Mouse (Mus musculus): Measurements from ENCODE around the gene Zmiz1. TPM values are rescaled to one million over a fixed set of nuclear protein-coding genes. Genes with fewer than 3 reads are reported as not detected.

Gene Zmiz1
- polyA plus RNA-seq, 1 experiment = 34.5 TPM

GRCm38 (mm10) chr14:25487470-25487955 is 28.5 kb downstream of the Zmiz1 start:
- H3ac ChIP-seq (ENCODE audit: control insufficient read depth, insufficient read length) = no peak overlapping the region
- H3K4me3 ChIP-seq = no peak overlapping the region
- peaks cover 99% of the 10 kb centered on the region for H3K79me2 ChIP-seq (ENCODE audit: control insufficient read depth, insufficient read depth)
- no peaks in the 10 kb centered on the region for H3K36me3 ChIP-seq (ENCODE audit: control insufficient read depth, insufficient read depth)
- TF ChIP-seq POLR2A (IDR thresholded peaks at IDR 0.05; ENCODE audit: insufficient read length, low read depth) (peak; percentile 24), MAX (IDR thresholded peaks at IDR 0.05; ENCODE audit: low read depth) (no peak), CEBPB (IDR thresholded peaks at IDR 0.05; ENCODE audit: insufficient read depth, poor library complexity, severe bottlenecking) (no peak), MYOG (IDR thresholded peaks at IDR 0.05; ENCODE audit: control insufficient read depth in 1 of 3, insufficient read depth in 1 of 3, insufficient read length in 2 of 3, low read depth in 2 of 3) (peak; percentile 12 to 64 (median 15)), MYOD1 (IDR thresholded peaks at IDR 0.05; ENCODE audit: control insufficient read depth in 1 of 3, insufficient read length in 2 of 3, low read depth in 2 of 3) (peak in 2 of 3 experiments; percentile 36 to 81), TCF3 (IDR thresholded peaks at IDR 0.05; ENCODE audit: insufficient read length, low read depth) (peak; percentile 33), TCF12 (IDR thresholded peaks at IDR 0.05; ENCODE audit: insufficient read depth, poor library complexity, severe bottlenecking) (no peak), SRF (IDR thresholded peaks at IDR 0.05; ENCODE audit: control insufficient read depth, insufficient read length, low read depth) (no peak), POLR2AphosphoS2 (IDR thresholded peaks at IDR 0.05; ENCODE audit: insufficient read length, low read depth) (no peak), REST (IDR thresholded peaks at IDR 0.05; ENCODE audit: insufficient read depth, insufficient read length) (no peak), USF1 (IDR thresholded peaks at IDR 0.05; ENCODE audit: low read depth) (no peak), E2F4 (IDR thresholded peaks at IDR 0.05; ENCODE audit: insufficient read depth) (no peak)
- peak overlapping the region; percentile 60 for H3K4me2 ChIP-seq (ENCODE audit: low read depth)
- no peaks in the 10 kb centered on the region for H3K27me3 ChIP-seq (ENCODE audit: control insufficient read depth, insufficient read depth, insufficient read length)

- no peak overlapping the region for H3K4me3 ChIP-seq
- H3K4me2 ChIP-seq (ENCODE audit: low read depth) = peak overlapping the region; percentile 60
- no peak overlapping the region for H3ac ChIP-seq (ENCODE audit: control insufficient read depth, insufficient read length)
- TF ChIP-seq TCF12 (IDR thresholded peaks at IDR 0.05; ENCODE audit: insufficient read depth, poor library complexity, severe bottlenecking) (no peak), MYOG (IDR thresholded peaks at IDR 0.05; ENCODE audit: control insufficient read depth in 1 of 3, insufficient read depth in 1 of 3, insufficient read length in 2 of 3, low read depth in 2 of 3) (peak in 1 of 3 experiments; percentile 44), POLR2AphosphoS2 (IDR thresholded peaks at IDR 0.05; ENCODE audit: insufficient read length, low read depth) (peak; percentile 67), MYOD1 (IDR thresholded peaks at IDR 0.05; ENCODE audit: control insufficient read depth in 1 of 3, insufficient read length in 2 of 3, low read depth in 2 of 3) (peak in 1 of 3 experiments; percentile 14), E2F4 (IDR thresholded peaks at IDR 0.05; ENCODE audit: insufficient read depth) (no peak)
- peaks cover 99% of the 10 kb centered on the region for H3K79me2 ChIP-seq (ENCODE audit: control insufficient read depth, insufficient read depth)
- no peaks in the 10 kb centered on the region for H3K27me3 ChIP-seq (ENCODE audit: control insufficient read depth, insufficient read depth, insufficient read length)
- H3K36me3 ChIP-seq (ENCODE audit: control insufficient read depth, insufficient read depth) = no peaks in the 10 kb centered on the region
Observed at GRCm38 (mm10) chr14:25488097-25488613, 29.2 kb downstream of the Zmiz1 start.

DNA sequence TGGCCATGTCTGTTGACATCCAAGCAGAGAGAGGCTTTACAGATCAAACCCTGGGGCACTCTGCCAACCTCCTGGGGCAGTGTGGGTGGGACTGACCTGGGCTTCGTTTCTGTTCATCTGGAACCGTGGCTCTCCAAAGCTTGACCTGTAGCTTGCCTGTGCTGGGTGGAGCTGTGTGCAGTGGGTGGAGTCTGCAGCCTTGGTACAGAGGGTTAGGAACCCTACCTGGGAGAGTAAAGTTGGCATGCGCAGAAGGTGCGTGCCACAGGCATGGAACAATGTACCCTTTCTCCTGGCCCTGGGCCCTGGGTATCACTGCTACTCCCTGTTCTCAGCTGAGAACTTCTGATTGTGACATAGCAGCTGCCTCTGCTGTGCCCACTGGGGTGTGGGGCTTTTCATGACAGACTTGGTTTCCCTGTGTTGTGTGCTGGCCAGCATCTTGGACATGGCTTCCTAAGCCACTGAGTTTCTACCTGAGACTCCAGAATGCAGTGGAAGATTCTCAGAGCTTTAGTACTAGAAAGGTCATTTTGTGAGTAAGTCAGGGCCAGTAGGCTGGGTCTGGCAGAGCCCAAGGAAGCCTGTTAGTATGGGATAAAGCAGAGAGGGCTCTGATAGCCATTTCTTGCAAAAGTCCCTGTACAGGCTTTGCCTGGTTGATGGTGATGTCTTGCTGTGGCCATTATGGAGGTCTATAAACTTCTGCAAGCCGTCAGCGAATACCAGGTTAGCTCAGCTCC is 30.5 kb downstream of the Zmiz1 start:
- H3K4me3 ChIP-seq = no peak overlapping the region
- peaks cover 99% of the 10 kb centered on the region for H3K79me2 ChIP-seq (ENCODE audit: control insufficient read depth, insufficient read depth)
- H3K36me3 ChIP-seq (ENCODE audit: control insufficient read depth, insufficient read depth) = no peaks in the 10 kb centered on the region
- H3ac ChIP-seq (ENCODE audit: control insufficient read depth, insufficient read length) = no peak overlapping the region
- peak overlapping the region; percentile 19 for H3K4me2 ChIP-seq (ENCODE audit: low read depth)
- no peak for TF ChIP-seq TCF12 (IDR thresholded peaks at IDR 0.05; ENCODE audit: insufficient read depth, poor library complexity, severe bottlenecking)
- no peak for TF ChIP-seq MAX (IDR thresholded peaks at IDR 0.05; ENCODE audit: low read depth)
- TF ChIP-seq MYOD1 (IDR thresholded peaks at IDR 0.05; ENCODE audit: control insufficient read depth in 1 of 3, insufficient read length in 2 of 3, low read depth in 2 of 3) = peak in 1 of 3 experiments; percentile 16
- TF ChIP-seq CEBPB (IDR thresholded peaks at IDR 0.05; ENCODE audit: insufficient read depth, poor library complexity, severe bottlenecking) = no peak
- no peaks in the 10 kb centered on the region for H3K27me3 ChIP-seq (ENCODE audit: control insufficient read depth, insufficient read depth, insufficient read length)

GRCm38 (mm10) chr14:25491961-25492360 is 33.0 kb downstream of the Zmiz1 start:
- H3K4me2 ChIP-seq (ENCODE audit: low read depth) = no peak overlapping the region
- H3K4me3 ChIP-seq = no peak overlapping the region
- no peak for TF ChIP-seq POLR2A (IDR thresholded peaks at IDR 0.05; ENCODE audit: insufficient read length, low read depth)
- TF ChIP-seq POLR2AphosphoS2 (IDR thresholded peaks at IDR 0.05; ENCODE audit: insufficient read length, low read depth) = no peak
- TF ChIP-seq USF1 (IDR thresholded peaks at IDR 0.05; ENCODE audit: low read depth) = no peak
- TF ChIP-seq MAX (IDR thresholded peaks at IDR 0.05; ENCODE audit: low read depth) = no peak
- TF ChIP-seq MYOD1 (IDR thresholded peaks at IDR 0.05; ENCODE audit: control insufficient read depth in 1 of 3, insufficient read length in 2 of 3, low read depth in 2 of 3) = no peak
- no peak for TF ChIP-seq CEBPB (IDR thresholded peaks at IDR 0.05; ENCODE audit: insufficient read depth, poor library complexity, severe bottlenecking)
- no peak for TF ChIP-seq TCF12 (IDR thresholded peaks at IDR 0.05; ENCODE audit: insufficient read depth, poor library complexity, severe bottlenecking)
- no peak for TF ChIP-seq MYOG (IDR thresholded peaks at IDR 0.05; ENCODE audit: control insufficient read depth in 1 of 3, insufficient read depth in 1 of 3, insufficient read length in 2 of 3, low read depth in 2 of 3)
- no peak for TF ChIP-seq E2F4 (IDR thresholded peaks at IDR 0.05; ENCODE audit: insufficient read depth)
- no peak for TF ChIP-seq TCF3 (IDR thresholded peaks at IDR 0.05; ENCODE audit: insufficient read length, low read depth)
- TF ChIP-seq REST (IDR thresholded peaks at IDR 0.05; ENCODE audit: insufficient read depth, insufficient read length) = no peak
- no peak for TF ChIP-seq SRF (IDR thresholded peaks at IDR 0.05; ENCODE audit: control insufficient read depth, insufficient read length, low read depth)
- peaks cover 95% of the 10 kb centered on the region for H3K79me2 ChIP-seq (ENCODE audit: control insufficient read depth, insufficient read depth)
- H3K36me3 ChIP-seq (ENCODE audit: control insufficient read depth, insufficient read depth) = no peaks in the 10 kb centered on the region
- no peaks in the 10 kb centered on the region for H3K27me3 ChIP-seq (ENCODE audit: control insufficient read depth, insufficient read depth, insufficient read length)
- no peak overlapping the region for H3ac ChIP-seq (ENCODE audit: control insufficient read depth, insufficient read length)
